Mouse (Mus musculus): ENCODE results near the gene Dnase1l3. TPM values are rescaled to one million over a fixed set of nuclear protein-coding genes. Genes with fewer than 3 reads are reported as not detected.
"Not testable (repeated sequence)": the region's sequence is repeated elsewhere in the genome, so short reads cannot be mapped to it uniquely, and the experiment has no call there.

The Dnase1l3 gene
- polyA plus RNA-seq, 1 experiment from 2014 or later: 0.08 TPM

DNA sequence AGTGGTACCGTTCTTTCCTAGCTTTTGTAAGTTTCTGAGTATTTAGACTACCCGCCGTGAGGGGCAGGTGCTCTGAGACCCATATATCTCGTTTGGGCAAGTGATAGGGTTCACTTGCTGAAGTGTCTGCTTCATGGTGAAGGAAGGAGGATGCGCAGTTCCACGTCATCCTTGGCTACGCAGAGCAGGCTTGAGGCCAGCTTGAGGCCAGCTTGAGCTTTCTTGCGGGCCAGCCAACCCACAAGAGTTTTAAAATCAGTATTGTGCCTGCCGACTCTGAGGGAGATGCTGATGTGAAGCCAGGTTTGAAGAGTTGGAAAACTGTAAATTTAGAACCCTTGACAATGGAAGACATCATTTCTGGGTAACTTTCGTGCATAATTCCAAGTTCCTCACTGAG is 13.6 kb upstream of the Dnase1l3 start:
- Histone ChIP-seq H3K36me3 (replicated peaks; ENCODE audit: control insufficient read depth, insufficient read depth, low read depth, low read length) (no peaks in the 10 kb centered on the region), H3K4me2 (ENCODE audit: low read depth, low read length) (no peak overlapping the region), H3K4me1 (ENCODE audit: control insufficient read depth, insufficient read depth, low read length) (no peaks in the 10 kb centered on the region), H3K27me3 (ENCODE audit: control insufficient read depth, insufficient read depth, low read length) (no peaks in the 10 kb centered on the region; the same call in 1 of the 2 replicates), H3K27ac (replicated peaks; ENCODE audit: low read depth, low read length) (no peak overlapping the region), H3K4me3 (ENCODE audit: low read depth, low read length) (no peak overlapping the region), H3K9ac (replicated peaks; ENCODE audit: low read length) (no peak overlapping the region), H3K9me3 (replicated peaks; ENCODE audit: control insufficient read depth, low read length) (no peaks in the 10 kb centered on the region)
- WGBS: 89% methylated on average over 10 of the region's 10 CpGs
- no peak for ATAC-seq (replicated peaks; ENCODE audit: insufficient number of reproducible peaks, low FRiP score, low TSS enrichment, low read depth)
- DNase-seq (ENCODE audit: low spot score): no peak

DNA sequence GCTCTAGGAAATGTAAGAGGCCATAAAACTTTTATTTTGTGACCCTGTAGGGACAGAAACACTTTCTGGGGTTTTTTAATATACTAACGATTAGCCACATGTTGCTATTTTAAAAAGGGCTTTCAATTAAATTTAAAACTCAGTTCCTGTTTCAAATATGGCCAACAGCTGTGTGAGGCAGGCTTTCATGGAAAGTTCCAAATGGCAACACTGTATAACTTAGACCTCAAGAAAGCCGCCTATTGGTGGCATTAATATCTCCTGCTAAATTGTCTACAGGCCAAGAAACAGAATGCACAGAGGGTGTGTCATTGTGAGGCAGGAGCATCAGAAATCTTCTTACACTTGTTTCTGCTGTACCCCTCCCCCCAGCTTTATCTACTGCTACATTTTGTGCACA is 13.1 kb upstream of the Dnase1l3 start:
- Histone ChIP-seq H3K4me2 (ENCODE audit: low read depth, low read length) (no peak overlapping the region), H3K36me3 (replicated peaks; ENCODE audit: control insufficient read depth, insufficient read depth, low read depth, low read length) (no peaks in the 10 kb centered on the region), H3K9me3 (replicated peaks; ENCODE audit: control insufficient read depth, low read length) (no peaks in the 10 kb centered on the region), H3K9ac (replicated peaks; ENCODE audit: low read length) (no peak overlapping the region), H3K27me3 (ENCODE audit: control insufficient read depth, insufficient read depth, low read length) (no peaks in the 10 kb centered on the region; the same call in 1 of the 2 replicates), H3K4me1 (ENCODE audit: control insufficient read depth, insufficient read depth, low read length) (no peaks in the 10 kb centered on the region), H3K27ac (replicated peaks; ENCODE audit: low read depth, low read length) (no peak overlapping the region), H3K4me3 (ENCODE audit: low read depth, low read length) (no peak overlapping the region)
- DNase-seq (ENCODE audit: low spot score) (no peak), ATAC-seq (replicated peaks; ENCODE audit: insufficient number of reproducible peaks, low FRiP score, low TSS enrichment, low read depth) (no peak)
- 82% methylated on average over 2 of the region's 2 CpGs for WGBS

DNA sequence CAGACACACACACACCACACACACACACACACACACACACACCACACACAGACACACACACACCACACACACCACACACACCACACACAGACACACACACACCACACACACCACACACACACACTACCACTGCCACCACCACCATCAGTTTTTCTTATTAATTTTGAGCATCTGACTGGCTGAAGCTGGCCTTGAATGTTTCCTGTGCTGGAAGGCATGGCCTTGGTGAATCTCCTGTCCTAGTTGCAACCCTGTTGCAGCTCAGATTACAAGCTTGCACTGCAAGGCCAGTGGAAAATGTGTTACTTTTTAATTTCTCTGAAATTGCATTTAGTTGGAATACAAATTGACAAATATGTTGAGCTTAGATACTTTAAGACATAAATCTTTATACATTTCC is 12.7 kb upstream of the Dnase1l3 start:
- no peak overlapping the region for H3K4me2 ChIP-seq (ENCODE audit: low read depth, low read length)
- no peak overlapping the region for H3K9ac ChIP-seq (replicated peaks; ENCODE audit: low read length)
- no peak overlapping the region for H3K27ac ChIP-seq (replicated peaks; ENCODE audit: low read depth, low read length)
- no peaks in the 10 kb centered on the region for H3K9me3 ChIP-seq (replicated peaks; ENCODE audit: control insufficient read depth, low read length)
- H3K4me3 ChIP-seq (ENCODE audit: low read depth, low read length): no peak overlapping the region
- H3K27me3 ChIP-seq (ENCODE audit: control insufficient read depth, insufficient read depth, low read length): no peaks in the 10 kb centered on the region; the same call in 1 of the 2 replicates
- no peaks in the 10 kb centered on the region for H3K4me1 ChIP-seq (ENCODE audit: control insufficient read depth, insufficient read depth, low read length)
- no peaks in the 10 kb centered on the region for H3K36me3 ChIP-seq (replicated peaks; ENCODE audit: control insufficient read depth, insufficient read depth, low read depth, low read length)
- ATAC-seq (replicated peaks; ENCODE audit: insufficient number of reproducible peaks, low FRiP score, low TSS enrichment, low read depth) (no peak), DNase-seq (ENCODE audit: low spot score) (no peak)

DNA sequence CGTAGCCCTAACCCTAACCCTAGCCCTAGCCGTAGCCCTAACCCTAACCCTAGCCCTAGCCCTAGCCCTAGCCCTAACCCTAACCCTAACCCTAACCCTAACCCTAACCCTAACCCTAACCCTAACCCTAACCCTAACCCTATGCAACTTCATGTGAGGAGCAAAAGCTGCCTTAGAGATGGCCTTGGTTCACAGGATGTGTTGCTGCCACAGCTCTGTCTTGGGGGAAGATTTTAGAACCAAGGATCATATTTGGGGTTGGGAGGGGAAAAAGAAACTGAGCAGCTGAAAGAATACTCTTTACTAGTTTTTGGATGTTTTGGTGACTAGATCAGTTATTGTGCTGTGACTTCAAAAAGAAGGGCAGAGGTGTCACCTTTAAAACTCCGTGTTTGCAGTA is 11.7 kb upstream of the Dnase1l3 start:
- WGBS: 70% methylated on average over 3 of the region's 3 CpGs

DNA sequence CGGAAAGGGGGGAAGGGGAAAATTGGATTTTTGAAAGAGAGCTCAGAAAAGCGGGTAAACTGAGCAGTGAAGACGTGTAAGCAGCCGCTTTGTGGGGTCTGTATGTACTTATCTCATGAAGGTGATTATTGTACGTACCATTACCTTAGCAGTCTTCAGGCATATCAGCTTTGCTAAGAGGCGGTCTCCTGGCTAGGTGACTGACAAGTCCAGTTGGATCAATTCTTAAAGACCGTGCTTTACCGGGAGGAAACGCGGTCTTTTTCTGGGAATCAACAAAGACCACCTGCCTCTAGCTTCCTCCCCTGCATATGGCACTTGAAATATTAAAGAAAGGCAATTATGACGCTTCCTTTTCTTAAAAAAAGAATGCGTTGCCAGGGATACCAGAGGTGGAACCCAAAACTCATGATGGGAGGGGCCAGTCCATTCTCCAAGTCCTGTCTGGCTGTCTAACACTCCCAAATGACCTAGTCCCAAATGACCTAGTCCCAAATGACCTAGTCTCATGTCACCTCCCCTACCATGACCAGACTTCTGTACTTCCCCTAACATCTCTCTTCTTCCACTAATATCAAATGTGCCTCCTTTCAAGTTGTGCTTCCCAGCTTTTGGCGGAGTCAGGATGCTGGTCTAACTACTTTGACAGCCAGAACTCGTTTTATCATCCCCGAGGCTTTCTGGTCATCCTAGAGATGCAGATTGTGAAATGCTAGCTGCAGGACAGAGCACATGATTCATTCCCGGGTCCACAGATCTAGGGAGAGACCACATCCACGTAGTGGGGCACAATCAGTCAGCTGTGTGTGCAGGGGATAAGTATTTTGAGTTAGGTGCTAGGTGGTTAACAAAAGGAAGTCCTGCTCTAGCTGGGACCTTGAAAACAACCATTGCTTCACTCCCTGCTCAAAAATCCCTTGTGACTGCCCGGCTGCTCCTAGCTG is 9.6 kb upstream of the Dnase1l3 start:
- no peak for ATAC-seq (replicated peaks; ENCODE audit: insufficient number of reproducible peaks, low FRiP score, low TSS enrichment, low read depth)
- H3K27ac ChIP-seq (replicated peaks; ENCODE audit: low read depth, low read length): no peak overlapping the region
- 46% methylated on average over 18 of the region's 18 CpGs for WGBS

More for the DNA sequence above, 11.7 kb upstream of the Dnase1l3 start:
- not testable (repeated sequence) for H3K4me1 ChIP-seq (ENCODE audit: control insufficient read depth, insufficient read depth, low read length); H3K9ac ChIP-seq (replicated peaks; ENCODE audit: low read length); H3K4me3 ChIP-seq (ENCODE audit: low read depth, low read length); H3K4me2 ChIP-seq (ENCODE audit: low read depth, low read length); ATAC-seq (replicated peaks; ENCODE audit: insufficient number of reproducible peaks, low FRiP score, low TSS enrichment, low read depth); H3K27me3 ChIP-seq (ENCODE audit: control insufficient read depth, insufficient read depth, low read length); H3K27ac ChIP-seq (replicated peaks; ENCODE audit: low read depth, low read length); H3K9me3 ChIP-seq (replicated peaks; ENCODE audit: control insufficient read depth, low read length); H3K36me3 ChIP-seq (replicated peaks; ENCODE audit: control insufficient read depth, insufficient read depth, low read depth, low read length); DNase-seq (ENCODE audit: low spot score)

DNA sequence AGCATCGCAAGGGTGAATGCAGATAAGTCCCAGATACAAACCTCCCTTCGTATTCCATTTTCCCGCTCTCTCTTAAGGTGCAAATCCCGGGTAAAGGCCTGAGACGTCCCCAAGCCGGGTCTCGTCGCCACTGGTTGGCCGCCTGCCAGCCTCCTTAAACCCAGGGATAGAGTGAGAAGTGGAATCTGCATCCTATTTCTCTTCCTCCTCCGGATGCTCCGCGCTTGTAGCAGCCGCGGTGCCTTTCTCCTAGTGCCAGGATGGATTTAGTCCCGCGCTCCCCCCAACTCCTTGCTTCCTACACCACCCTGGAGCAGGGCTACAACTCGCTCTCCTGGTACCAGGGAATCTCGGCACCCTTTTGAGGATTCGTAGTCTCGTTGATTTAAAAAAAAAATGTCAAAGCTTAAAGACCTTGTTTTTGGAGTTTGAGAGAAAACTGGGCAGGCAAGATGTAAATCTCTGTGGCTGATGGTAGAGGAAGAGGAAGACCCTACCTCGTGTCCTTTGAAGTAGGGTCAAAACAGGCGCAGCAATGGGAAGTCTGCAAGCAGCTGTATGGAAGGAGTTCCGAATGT is 8.8 kb upstream of the Dnase1l3 start:
- ATAC-seq (replicated peaks; ENCODE audit: insufficient number of reproducible peaks, low FRiP score, low TSS enrichment, low read depth) (peak; percentile 10; the same call in 1 of the 2 replicates), DNase-seq (ENCODE audit: low spot score) (peak; percentile 61)
- Histone ChIP-seq H3K9me3 (replicated peaks; ENCODE audit: control insufficient read depth, low read length) (no peaks in the 10 kb centered on the region), H3K4me1 (ENCODE audit: control insufficient read depth, insufficient read depth, low read length) (no peaks in the 10 kb centered on the region), H3K9ac (replicated peaks; ENCODE audit: low read length) (peak overlapping the region; percentile 66), H3K36me3 (replicated peaks; ENCODE audit: control insufficient read depth, insufficient read depth, low read depth, low read length) (no peaks in the 10 kb centered on the region), H3K27me3 (ENCODE audit: control insufficient read depth, insufficient read depth, low read length) (peaks cover 12% of the 10 kb centered on the region), H3K4me3 (ENCODE audit: low read depth, low read length) (peak overlapping the region; percentile 60), H3K27ac (replicated peaks; ENCODE audit: low read depth, low read length) (no peak overlapping the region), H3K4me2 (ENCODE audit: low read depth, low read length) (peak overlapping the region; percentile 81)
- WGBS: under 1% methylated on average over 23 of the region's 23 CpGs

More for the DNA sequence above, 9.6 kb upstream of the Dnase1l3 start:
- DNase-seq (ENCODE audit: low spot score): no peak
- Histone ChIP-seq H3K27me3 (ENCODE audit: control insufficient read depth, insufficient read depth, low read length) (peaks cover 12% of the 10 kb centered on the region), H3K4me2 (ENCODE audit: low read depth, low read length) (peak overlapping the region; percentile 81), H3K4me1 (ENCODE audit: control insufficient read depth, insufficient read depth, low read length) (no peaks in the 10 kb centered on the region), H3K9ac (replicated peaks; ENCODE audit: low read length) (peak overlapping the region; percentile 66), H3K9me3 (replicated peaks; ENCODE audit: control insufficient read depth, low read length) (no peaks in the 10 kb centered on the region), H3K4me3 (ENCODE audit: low read depth, low read length) (peak overlapping the region; percentile 60), H3K36me3 (replicated peaks; ENCODE audit: control insufficient read depth, insufficient read depth, low read depth, low read length) (no peaks in the 10 kb centered on the region)

DNA sequence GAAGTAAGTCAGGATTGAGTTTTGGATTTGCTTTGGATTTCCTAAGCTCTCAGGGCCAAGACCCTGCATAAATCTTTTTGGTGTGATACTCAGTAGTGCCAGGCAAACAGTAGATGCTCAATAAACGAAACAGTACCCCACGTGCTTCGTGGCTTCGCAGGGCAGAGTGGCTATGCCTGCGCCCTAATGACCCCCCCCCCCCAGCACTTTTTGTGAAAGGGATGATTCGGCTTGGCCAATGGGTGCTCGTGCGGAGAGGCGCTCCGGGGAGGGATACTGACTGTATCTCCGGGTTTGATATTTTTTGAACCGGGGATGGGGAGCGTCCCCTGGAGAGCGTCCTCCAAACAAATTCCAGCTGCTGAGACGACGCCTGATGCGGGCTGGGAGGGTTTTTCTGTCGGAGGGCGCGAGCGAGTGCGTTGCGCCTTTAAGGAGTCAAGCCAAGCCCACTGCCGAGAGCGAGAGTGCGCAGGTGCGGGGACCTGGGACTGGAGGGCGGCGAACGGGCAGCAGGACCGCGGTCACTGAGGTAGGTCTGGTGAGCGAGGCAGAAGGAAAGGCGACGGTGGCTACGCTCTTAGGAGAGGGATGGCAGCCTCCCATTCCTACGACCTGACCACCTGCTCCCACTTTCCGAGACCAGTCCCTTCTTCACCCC is 8.2 kb upstream of the Dnase1l3 start, which contains the start of gene Abhd6:
Gene Abhd6 (plus strand): TSS at position 471 of the 661 bp plus-strand sequence.
- peak within 1 kb of the TSS; percentile 66 for H3K9ac ChIP-seq (replicated peaks; ENCODE audit: low read length)
- no peaks in the 10 kb centered on the region for H3K36me3 ChIP-seq (replicated peaks; ENCODE audit: control insufficient read depth, insufficient read depth, low read depth, low read length)
- H3K27ac ChIP-seq (replicated peaks; ENCODE audit: low read depth, low read length): no peak within 1 kb of the TSS
- H3K27me3 ChIP-seq (ENCODE audit: control insufficient read depth, insufficient read depth, low read length): peaks cover 12% of the 10 kb centered on the region
- H3K4me1 ChIP-seq (ENCODE audit: control insufficient read depth, insufficient read depth, low read length): no peaks in the 10 kb centered on the region
- H3K9me3 ChIP-seq (replicated peaks; ENCODE audit: control insufficient read depth, low read length): no peaks in the 10 kb centered on the region
- WGBS: 2% methylated on average over 38 of the region's 38 CpGs
- DNase-seq (ENCODE audit: low spot score) (peak; percentile 92), ATAC-seq (replicated peaks; ENCODE audit: insufficient number of reproducible peaks, low FRiP score, low TSS enrichment, low read depth) (peak; percentile 81)
- peak within 1 kb of the TSS; percentile 81 for H3K4me2 ChIP-seq (ENCODE audit: low read depth, low read length)
- peak within 1 kb of the TSS; percentile 60 for H3K4me3 ChIP-seq (ENCODE audit: low read depth, low read length)

Measured in embryonic facial prominence, embryonic 11.5 days (tissue).